Mouse (Mus musculus): ENCODE measurements around the gene Lama2.
"Not testable (repeated sequence)": the region's sequence is repeated elsewhere in the genome, so short reads cannot be mapped to it uniquely, and the experiment has no call there.

Lama2 gene

DNA sequence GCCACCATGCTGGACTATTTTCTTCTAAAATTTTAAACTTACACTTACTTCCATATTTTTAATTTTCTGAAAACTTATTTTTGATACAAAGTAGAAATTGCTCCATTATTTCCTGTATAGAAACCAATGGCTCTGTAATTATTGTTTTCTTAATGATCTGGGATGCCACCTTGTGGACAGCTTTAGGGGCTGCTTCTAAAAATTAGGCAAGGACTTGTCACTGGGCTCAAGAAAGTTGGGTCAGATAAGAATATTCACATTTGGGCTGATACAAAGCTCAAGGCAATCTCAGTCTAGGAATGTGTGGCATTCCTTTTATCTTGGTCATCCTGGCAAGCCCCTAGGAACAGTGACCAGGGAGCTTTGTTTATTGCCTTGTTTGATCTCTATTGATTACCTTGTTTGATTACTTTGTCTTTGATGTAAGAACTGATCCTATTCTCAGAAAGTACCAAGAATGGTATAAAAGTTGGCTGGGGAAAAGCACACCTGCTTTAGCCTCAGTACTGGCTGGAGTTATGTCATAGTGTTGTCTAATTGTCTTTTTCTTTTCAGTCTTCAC, 606.7 kb downstream of the Lama2 start:
- DNase-seq (ENCODE audit: low spot score in 2 of 2): no peak

DNA sequence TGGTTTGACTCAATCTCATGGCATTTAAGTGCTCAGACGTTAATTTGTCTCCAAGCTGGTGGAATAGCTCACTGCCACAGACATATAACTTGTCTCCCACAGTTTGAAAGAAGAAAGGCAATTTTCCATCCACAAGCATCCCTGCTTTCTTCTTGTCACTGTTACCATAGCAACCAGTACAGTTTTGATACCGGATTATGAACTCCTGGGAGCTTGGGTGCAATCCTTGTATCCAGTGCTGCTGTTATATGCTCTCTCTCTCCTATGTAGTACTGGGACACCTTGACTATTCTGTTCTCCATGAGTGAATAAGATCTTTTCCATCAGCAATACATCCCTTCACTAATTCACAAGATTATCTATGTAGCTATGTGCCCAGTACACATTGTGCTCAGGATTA, 612.2 kb downstream of the Lama2 start:
- no peak for DNase-seq (ENCODE audit: low spot score in 2 of 2)

DNA sequence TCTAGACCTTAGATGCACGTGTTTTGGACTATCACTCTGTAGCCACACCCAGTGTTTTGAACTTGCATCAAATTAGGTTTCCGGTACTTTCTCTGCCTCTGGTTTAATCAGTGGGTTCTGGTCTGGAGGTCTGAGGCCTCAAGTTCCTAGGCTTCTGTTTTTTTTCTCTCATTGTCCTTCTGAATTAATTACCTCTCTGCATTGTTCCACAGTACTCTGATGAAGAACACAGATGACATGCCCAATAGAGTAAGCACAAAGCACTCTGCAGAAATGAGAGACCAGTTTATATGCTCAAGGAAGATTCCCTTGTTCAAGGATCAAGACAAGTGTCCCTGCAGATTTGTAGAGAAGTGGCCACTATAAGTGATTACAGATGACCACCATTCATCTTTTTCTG, 613.8 kb downstream of the Lama2 start:
- DNase-seq (ENCODE audit: low spot score in 2 of 2): no peak

DNA sequence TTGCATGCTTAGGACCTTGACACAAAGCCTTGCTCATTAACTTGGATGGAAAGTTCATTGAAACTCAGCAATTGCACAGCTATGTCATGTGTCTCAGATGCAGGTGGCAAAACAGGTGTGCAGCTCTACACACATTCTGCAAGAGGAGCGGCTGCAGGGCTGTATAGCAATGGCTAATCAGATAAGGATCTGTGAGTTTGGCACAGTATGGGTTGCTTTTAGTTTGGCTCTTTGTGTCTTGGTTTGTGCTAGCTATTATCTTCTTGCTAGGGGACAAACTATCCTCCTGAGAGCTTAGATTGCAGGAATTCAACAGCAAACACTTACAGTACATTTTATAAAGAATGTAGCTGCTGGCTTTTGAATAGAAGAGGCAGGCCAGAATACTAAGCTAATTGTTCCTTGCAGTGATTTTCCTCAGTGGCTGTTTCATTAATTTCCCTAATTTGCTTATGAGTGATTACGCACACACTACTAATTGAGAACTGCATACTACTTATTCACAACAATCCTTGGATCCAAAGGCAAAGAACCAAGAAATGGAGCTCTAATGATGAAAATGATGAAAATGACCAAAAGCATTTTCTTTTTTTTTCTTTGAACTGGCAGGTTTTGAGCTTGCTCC, 617.9 kb downstream of the Lama2 start:
- DNase-seq (ENCODE audit: low spot score in 2 of 2): no peak

DNA sequence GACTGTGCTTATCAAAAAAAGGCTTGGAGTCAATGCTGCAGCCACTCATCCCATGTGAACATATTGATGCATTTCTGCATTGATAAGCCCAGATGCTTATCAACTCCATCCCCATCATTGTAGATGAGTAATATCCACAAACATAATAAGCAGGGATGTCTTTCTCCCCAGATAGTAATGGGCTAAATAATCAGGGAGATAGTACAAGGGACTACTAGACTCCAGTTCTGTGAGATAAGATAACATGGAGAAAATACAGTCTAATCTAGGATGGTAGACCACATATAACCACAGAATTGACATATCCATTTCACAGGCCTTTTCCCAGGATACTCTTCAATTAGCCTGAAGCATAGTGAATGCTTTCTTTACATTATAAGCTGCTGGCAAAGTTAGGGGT, 622.9 kb downstream of the Lama2 start:
- DNase-seq (ENCODE audit: low spot score in 2 of 2): no peak

DNA sequence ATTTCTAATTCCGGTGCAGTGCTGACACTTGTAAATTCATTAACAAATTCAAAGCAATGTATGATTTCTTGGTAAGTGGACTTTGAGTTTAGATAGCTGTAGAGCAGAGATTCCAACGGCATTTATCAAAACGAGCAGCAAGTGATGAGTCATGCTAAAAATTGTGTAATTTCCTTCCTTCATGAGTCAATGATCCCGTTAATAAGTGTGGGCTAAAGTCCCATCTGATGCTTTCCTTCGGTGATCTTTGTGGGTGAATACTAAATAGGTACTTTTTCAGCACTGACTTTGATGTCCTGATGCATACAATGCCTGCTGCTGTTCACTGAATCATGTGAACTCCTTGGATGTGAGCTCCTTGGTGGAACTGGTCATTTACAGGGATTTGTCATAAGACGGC, 623.6 kb downstream of the Lama2 start:
- no peak for DNase-seq (ENCODE audit: low spot score in 2 of 2)

DNA sequence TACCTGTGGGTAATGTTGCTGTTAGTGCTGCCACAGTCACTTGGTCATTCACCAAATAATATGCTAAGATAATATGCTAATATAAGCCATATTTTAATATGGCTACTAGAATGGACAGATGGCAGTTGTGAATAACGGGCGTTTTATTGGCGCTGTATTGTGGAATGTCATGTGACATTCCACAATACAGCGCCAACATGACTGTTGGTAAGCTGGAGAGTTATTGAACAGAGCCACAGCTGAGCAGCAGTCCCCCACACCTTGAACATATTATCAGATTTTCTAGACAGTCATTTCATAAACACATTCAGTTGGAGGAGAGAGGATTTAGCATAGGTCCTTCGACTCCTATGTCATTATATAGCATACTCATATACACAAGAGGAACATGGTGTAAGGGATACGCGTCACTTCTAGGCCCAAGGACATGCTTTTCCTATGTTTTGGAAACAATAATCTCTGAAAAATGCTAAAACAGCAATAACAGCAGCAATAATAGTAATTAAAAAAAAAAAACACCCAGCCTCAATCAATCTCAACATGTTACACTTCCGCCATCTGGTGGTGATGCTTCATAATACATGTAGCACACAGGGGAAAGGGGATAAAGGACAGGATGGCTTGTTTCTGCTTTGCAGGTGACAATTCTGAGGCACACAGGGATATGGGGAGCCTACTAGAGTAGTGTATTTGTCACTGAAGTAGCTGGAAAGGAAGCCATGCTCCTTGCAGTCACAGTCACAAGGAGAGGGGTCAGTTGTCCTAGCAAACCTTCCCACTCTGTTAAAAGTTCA, 624.2 kb downstream of the Lama2 start:
- peak; percentile 1 to 32 for DNase-seq (ENCODE audit: low spot score in 2 of 2)

DNA sequence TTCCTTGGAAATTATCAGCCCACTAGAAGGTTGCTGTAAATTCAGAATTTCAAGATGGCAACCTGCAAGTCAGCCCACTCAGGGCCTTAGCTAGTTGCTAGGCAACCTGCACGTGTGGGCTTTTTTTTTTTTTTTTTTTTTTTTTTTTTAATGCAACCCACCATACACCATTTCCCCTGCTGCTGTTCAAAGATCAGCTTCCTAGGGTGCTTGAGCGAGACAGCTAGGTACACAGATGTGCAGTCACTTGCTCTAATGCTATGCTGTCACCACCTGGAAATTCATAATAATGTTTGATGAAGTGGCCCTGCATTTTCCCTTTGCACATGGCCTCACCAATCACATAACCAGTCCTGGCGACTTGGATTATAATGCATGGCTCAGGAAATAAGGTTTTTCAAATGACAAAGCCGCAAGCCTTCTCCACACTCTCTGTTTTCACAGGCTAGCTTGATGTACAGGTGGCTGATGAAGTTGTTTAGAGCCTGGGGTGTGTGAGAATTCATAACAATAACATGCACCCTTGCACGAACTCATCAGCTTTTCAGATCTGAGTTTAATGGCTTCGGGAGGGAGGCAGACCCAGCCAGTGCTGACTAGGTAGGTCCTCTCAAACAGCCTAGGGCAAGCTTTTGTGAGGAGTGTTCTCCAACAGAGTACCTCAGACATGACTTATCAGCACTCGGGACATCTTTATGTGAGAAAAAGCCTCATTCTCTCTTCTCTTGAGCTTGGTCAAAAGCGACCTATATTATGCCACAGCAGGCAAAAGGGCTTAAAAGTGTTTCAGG, 625.4 kb downstream of the Lama2 start:
- no peak for DNase-seq (ENCODE audit: low spot score in 2 of 2)

DNA sequence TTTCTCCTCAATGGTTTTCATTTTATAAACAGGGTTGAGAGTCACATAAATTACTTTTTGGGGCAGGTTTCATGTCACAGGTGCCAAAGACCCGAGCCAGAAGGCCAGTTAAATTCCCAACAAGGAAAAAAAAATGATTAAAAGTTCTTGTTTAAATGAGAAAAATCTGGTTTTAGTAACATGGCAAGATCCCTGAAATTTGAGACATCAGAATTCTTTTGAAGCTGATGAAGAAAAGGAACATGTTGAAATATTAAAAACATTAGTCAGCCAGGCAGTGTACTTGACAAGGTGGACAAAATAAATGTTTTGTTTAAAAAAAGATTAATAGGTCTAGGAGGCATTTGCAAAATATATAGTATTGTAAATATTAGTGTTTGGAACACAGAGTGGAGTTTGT, 634.1 kb downstream of the Lama2 start:
- no peak for DNase-seq (ENCODE audit: low spot score in 2 of 2)

DNA sequence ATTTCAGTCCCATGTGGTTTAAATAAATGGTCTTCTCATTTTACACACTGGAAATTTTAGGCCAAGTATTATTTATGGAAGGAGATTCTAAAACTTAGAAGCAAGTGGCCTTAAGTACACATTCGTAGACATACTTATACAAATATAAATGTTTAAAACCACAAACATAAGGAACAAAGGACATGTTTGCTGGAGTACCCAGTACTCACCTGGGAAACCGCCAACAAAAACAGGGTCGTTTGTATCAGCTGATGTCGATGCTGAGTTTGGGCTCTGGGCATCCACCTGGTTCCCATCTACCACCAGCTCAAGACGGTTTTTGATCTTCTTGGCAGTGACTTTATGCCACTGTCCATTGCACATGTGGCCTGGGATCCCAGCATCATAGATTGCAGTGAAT, 635.5 kb downstream of the Lama2 start:
- not testable (repeated sequence) for DNase-seq (ENCODE audit: low spot score in 2 of 2)

DNA sequence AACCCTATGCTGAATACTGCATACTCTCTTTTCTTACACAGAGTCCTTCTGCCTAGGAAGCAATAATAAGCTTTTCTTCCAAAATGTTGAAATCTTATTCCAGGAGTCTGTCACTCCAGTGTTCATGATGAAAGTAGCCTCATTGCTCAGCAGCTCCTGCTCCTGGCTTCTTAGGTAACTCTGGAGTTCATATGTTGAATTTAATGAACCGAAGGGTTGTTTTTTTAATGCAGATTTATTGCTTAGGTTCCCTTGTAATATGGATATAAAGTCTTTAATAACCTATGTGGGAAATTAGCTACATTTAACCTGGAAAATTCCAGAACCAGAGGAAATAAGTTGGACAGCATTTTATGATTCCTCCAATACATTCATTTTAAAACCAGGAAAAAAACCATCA, 636.0 kb downstream of the Lama2 start:
- DNase-seq (ENCODE audit: low spot score in 2 of 2): no peak

DNA sequence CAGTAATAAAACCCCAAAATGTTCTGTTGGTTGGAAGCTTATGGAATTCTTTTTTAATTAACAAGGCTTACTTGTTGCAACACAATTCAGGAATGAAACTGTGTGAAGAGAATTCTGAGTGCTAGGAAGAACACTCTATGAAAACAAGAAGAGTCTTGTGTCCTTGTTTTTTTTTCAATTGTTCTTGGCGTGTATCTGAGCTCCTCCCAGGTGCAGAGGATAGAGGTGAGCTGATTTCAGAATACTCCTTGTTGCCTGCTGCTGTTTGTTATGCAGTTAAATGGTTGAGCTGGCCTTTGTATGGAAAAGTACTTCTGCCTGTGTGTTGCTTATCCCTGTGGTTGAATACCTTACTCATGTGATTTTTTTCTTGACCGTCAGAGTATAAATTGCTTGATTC, 636.9 kb downstream of the Lama2 start:
- DNase-seq (ENCODE audit: low spot score in 2 of 2): no peak

DNA sequence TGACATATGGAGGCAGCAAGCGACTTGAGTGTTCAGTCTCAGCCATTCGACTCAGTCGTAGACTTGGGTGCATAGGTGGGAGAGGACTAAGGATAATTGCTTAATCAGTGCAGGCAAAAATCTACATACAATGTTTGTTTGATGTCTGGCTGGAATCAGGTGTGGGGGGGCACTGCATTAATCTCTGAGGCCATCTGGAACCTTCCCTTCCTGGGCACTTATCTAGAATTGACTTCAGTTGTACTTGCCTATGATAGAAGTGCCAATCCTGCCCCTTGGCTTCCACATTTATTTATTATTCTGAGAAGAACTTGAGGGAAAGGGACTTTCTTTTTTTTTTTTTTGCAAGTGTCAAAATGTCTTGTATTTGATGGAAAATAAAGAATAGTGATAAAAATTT, 644.2 kb downstream of the Lama2 start:
- no peak for DNase-seq (ENCODE audit: low spot score in 2 of 2)

DNA sequence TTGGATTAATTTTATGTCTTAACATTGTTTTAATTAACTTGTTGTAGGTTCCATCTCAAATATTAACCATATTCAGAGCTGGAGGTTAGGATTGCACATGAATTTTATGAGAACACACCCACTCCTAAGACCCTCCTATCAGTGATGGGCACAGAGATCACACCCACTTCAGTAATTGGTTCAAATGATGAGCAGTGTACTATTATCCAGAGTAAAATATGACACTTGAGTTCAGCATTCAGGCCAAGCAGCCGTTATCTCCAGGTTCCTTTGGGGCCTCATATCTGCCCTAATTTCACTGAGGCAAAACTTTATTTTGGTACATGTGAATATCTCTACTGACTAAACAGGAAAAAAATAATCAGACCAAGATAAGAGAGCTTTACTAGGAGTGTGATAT, 645.3 kb downstream of the Lama2 start:
- DNase-seq (ENCODE audit: low spot score in 2 of 2): no peak

DNA sequence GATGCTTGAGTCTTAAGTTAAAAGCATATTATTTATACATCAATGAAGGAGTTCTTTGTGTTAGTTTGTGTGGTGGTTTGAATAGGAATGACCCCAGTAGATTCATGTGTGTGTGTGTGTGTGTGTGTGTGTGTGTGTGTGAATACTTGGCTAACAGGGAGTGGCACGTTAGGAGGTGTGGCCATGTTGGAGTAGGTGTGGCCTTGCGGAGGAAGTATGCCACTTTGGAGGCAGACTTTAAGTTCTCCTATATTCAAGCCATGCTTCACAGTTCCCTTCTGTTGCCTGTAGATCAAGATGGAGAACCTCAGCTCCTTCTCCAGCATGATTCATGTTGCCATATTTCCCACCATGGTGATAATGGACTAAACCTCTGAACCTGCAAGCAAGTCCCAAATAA, 646.0 kb downstream of the Lama2 start:
- no peak for DNase-seq (ENCODE audit: low spot score in 2 of 2)

DNA sequence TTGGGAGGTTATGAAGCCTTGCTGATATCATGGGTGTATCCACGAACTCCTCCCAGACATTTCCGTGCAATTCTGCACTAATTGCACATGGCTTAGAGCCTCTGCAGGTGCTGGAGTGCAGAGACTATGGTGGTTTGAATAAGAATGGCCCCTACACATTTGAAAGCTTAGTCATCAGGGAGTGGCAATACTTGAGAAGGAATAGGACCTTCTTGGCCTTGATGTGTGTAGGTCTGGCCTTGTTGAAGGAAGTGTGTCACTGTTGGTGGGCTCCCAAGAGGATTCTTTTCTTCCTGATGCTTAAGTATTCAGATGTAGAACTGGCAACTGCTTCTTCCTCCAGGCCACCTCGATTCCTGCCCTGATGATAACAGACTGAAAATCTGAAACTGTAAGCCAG, 661.0 kb downstream of the Lama2 start:
- no peak for DNase-seq (ENCODE audit: low spot score in 2 of 2)

DNA sequence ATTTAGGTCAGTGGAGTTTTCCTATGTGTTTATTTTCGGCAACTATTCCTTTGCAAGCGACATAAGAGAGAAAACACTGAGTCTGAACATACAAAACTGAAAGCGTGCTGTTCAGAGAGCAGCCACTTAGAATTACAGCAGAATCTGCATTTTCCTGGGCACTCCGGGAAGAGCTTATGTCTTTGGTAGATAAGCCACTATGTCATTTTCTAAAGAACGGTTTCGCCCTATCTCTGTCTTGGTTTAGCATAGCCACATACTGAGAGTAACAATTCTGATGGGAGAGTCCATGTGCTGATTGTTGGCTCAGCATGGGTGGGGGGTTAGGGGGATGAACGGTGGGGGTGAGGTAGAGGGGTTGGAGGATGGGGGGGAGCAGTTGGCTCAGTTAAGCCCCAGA, 669.1 kb downstream of the Lama2 start:
- no peak for DNase-seq (ENCODE audit: low spot score in 2 of 2)

DNA sequence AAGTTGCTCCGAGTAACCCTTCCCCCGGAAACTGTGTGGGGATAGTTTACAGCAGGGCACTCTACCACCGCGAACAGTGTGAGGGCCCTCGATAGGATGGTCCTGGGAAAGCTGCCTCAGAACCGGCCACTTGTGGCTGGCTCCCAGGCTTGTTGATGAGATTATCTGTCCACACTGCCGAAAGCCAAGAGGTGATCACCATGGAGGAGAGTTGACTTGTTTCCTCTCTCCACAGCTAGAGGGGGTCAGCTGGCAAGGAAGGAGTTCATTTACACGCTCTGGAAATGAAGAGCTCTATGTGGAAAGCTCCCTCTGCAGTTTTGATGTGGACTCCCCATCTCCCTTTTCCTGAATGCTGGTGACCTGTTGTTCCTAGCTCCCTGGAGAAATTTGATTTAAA, 669.9 kb downstream of the Lama2 start:
- DNase-seq (ENCODE audit: low spot score in 2 of 2): no peak

DNA sequence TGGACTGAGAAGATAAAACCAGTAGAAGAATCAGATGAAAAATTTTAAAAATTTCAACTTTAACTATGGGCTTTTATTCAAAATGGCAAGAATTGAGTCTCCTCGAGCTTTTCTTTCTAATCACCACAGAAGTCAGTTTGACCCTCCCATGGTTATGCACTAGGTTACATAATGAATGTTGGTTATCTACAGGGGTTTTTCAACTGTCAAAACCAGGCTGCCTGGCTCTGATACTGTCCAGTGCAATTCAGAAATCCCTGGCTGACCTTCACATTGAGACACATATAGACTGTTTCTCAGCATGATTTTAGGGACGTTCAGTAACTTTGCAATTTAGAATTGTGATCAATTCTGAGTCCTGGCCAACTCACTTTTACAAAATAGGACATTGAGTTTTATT, 671.2 kb downstream of the Lama2 start:
- no peak for DNase-seq (ENCODE audit: low spot score in 2 of 2)

DNA sequence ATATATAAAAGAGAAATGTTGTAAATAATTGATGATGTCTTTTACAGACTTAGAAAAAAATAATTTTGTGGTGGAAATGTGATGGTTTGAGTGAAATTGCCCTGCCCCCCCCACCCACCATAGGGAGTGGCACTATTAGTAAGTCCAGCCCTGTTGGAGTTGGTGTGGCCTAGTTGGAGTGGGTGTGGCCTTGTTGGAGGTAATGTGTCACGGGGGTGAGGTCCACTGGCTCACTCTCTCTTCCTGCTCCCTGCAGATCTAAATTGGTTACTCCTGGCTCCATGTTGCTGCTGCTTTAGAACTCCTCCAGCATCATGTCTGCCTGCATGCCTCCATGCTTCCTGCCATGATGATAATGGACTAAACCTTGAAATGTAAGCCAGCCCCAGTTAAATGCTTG, 680.0 kb downstream of the Lama2 start:
- DNase-seq (ENCODE audit: low spot score in 2 of 2): no peak

DNA sequence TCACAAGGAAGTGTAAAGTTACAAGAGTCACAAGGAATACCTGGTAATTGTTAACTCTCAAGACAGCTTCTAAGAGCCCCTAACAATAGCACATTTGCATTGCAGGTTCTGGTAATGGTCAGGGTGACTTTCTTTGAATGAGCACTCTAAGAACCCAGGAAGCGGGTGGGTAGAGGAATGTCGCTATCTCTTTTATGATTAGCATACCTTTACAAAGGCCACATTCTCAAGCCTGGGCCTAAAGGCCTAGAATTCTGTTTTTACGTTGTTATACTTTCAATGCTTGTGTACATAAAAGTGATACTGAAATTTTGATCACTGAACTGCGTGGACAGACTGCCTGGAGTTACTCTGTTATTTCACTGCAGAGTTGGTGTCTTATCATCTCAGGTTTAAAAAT, 681.1 kb downstream of the Lama2 start:
- not testable (repeated sequence) for DNase-seq (ENCODE audit: low spot score in 2 of 2)

DNA sequence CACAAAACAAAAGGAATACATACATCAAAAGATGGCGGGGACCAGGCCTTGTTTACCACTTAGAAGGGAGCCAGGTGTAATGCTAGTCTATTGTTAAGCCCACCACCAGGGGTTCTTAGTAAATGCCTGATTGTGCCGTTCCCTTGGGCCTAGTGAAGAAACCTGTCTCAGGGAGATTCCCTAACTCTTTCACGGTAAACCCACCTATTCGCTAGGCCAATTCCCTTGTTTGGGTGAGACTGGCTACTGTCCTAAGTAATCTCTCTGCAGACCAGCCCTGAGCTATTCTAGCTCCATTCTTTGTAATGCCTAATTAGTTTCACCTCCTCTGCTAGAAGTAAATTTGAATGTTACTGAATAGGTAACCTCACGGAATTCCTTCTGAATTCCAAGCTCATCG, 683.5 kb downstream of the Lama2 start:
- DNase-seq (ENCODE audit: low spot score in 2 of 2): not testable (repeated sequence)

Data from urinary bladder, adult 18-20 months (tissue).